Mouse (Mus musculus): Measurements from ENCODE around the gene Gins1. TPM values are rescaled to one million over a fixed set of nuclear protein-coding genes. Genes with fewer than 3 reads are reported as not detected.
"Not testable (repeated sequence)": the region's sequence is repeated elsewhere in the genome, so short reads cannot be mapped to it uniquely, and the experiment has no call there.

Gene Gins1
- polyA plus RNA-seq, 1 experiment from 2014 or later = 30.0 TPM

GRCm38 (mm10) chr2:150902347-150902746 lies 2.9 kb upstream of the Gins1 start:
- 84% methylated on average over 8 of the region's 8 CpGs for WGBS
- Histone ChIP-seq H3K27me3 (replicated peaks; ENCODE audit: control insufficient read depth, insufficient read depth, low read length) (no peaks in the 10 kb centered on the region), H3K4me1 (ENCODE audit: control insufficient read depth, insufficient read depth, low read length) (peaks cover 15% of the 10 kb centered on the region), H3K9ac (ENCODE audit: low read depth, low read length) (no peak overlapping the region), H3K4me2 (ENCODE audit: low read depth, low read length) (no peak overlapping the region), H3K36me3 (ENCODE audit: control insufficient read depth, insufficient read depth, low read length) (no peaks in the 10 kb centered on the region), H3K4me3 (ENCODE audit: low read depth, low read length) (no peak overlapping the region), H3K27ac (replicated peaks; ENCODE audit: low read depth, low read length) (no peak overlapping the region), H3K9me3 (ENCODE audit: control insufficient read depth, low read length) (no peaks in the 10 kb centered on the region)
- no peak for DNase-seq (ENCODE audit: low spot score)
- no peak for ATAC-seq (ENCODE audit: low read depth)

DNA sequence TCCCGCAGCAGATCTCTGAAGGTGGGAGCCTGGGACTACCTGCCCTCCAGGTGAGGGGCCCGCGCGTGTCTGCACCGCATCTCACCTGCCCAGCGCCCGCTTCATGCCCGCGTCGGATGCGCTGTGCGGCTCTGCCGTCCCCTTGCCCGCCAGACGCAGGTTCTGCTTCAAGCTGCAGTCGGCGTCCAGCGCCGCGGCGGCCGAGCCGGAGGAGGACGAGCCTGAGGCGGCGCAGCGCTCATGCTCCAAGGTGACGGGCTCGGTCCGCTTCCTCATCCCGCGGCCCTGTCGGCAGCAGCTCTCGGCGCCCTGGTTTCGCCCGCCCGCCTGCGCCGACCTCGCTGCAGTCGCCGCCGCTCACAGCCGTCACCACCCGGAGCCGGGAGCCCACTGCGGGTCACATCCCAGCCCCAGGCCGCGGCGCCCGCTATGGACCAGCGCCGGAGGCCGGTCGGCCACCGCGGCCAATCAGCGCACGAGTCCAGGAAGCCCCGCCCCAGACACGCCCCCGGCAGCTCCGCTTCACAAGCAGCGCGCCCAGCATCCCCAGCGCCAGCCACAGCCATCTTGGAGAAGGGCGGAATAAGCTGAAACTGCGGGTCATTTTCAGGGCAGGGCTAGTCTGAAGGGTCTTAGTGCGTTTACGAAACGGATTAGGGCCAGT lies 796 bp upstream of the Gins1 start, which contains the start of gene Abhd12:
Abhd12 (minus strand) TSS at position 470 of the 664 bp plus-strand sequence.
- peak; percentile 98 for DNase-seq (ENCODE audit: low spot score)
- H3K9me3 ChIP-seq (ENCODE audit: control insufficient read depth, low read length) = no peaks in the 10 kb centered on the region
- peaks cover 15% of the 10 kb centered on the region for H3K4me1 ChIP-seq (ENCODE audit: control insufficient read depth, insufficient read depth, low read length)
- 0% methylated on average over 38 of the region's 72 CpGs for WGBS
- H3K9ac ChIP-seq (ENCODE audit: low read depth, low read length) = peak within 1 kb of the TSS; percentile 87
- peak within 1 kb of the TSS; percentile 82 for H3K4me2 ChIP-seq (ENCODE audit: low read depth, low read length)
- peak within 1 kb of the TSS; percentile 84 for H3K4me3 ChIP-seq (ENCODE audit: low read depth, low read length)
- peak within 1 kb of the TSS; percentile 84 for H3K27ac ChIP-seq (replicated peaks; ENCODE audit: low read depth, low read length)
- H3K36me3 ChIP-seq (ENCODE audit: control insufficient read depth, insufficient read depth, low read length) = no peaks in the 10 kb centered on the region
- no peaks in the 10 kb centered on the region for H3K27me3 ChIP-seq (replicated peaks; ENCODE audit: control insufficient read depth, insufficient read depth, low read length)
- ATAC-seq (ENCODE audit: low read depth) = peak; percentile 98

DNA sequence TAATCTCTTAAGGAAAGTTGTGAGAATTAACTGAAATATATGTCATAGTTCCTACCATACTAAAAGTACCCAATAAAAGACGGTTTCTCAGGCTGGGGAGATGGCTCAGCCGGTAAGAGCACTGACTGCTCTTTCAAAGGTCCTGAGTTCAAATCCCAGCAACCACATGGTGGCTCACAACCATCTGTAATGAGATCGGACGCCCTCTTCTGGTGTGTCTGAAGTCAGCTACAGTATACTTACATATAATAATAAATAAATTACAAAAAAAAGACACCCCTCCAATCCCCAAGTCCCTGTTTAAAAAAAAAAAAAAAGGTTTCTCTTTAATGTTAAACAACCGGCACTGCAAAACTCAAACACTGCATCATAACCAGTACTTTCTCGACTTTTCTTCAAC lies 3.7 kb downstream of the Gins1 start:
- not testable (repeated sequence) for H3K4me1 ChIP-seq (ENCODE audit: control insufficient read depth, insufficient read depth, low read length); H3K36me3 ChIP-seq (ENCODE audit: control insufficient read depth, insufficient read depth, low read length); ATAC-seq (ENCODE audit: low read depth); DNase-seq (ENCODE audit: low spot score); H3K27me3 ChIP-seq (replicated peaks; ENCODE audit: control insufficient read depth, insufficient read depth, low read length); H3K9ac ChIP-seq (ENCODE audit: low read depth, low read length); H3K9me3 ChIP-seq (ENCODE audit: control insufficient read depth, low read length); H3K27ac ChIP-seq (replicated peaks; ENCODE audit: low read depth, low read length)
- Histone ChIP-seq H3K4me2 (ENCODE audit: low read depth, low read length) (peak overlapping the region; percentile 78), H3K4me3 (ENCODE audit: low read depth, low read length) (peak overlapping the region; percentile 70)
- WGBS = 43% methylated on average over 6 of the region's 6 CpGs

DNA sequence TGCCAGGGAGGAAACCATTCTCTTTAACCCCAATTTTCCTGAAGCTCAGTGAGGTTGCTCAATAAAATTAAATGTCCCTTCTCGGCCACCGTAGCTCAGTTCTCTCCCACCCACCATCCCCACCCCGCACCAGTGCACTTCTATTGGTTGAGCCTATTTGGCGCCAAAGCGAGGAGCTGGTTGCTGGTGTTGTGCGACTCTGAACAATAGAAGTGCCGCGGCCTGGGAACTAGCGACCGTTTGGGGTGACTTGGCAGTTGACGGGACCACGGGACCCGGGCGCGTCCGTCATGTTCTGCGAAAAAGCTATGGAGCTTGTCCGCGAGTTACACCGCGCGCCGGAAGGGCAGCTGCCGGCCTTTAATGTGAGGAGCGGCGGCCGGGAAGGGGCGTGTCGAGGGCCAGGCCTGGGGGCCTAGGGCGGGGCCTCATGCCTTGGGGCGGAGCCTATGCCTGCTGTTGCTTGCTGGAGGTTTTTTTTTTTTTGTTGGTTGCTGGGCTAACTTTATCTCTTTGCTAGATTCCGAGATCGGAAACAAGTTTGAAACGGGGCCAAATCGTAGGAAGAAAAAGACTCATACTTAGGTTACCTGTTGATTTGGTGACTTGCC lies 4.3 kb downstream of the Gins1 start:
- DNase-seq (ENCODE audit: low spot score) (peak; percentile 98), ATAC-seq (ENCODE audit: low read depth) (peak; percentile 93)
- Histone ChIP-seq H3K4me2 (ENCODE audit: low read depth, low read length) (peak overlapping the region; percentile 78), H3K4me1 (ENCODE audit: control insufficient read depth, insufficient read depth, low read length) (no peaks in the 10 kb centered on the region), H3K9me3 (ENCODE audit: control insufficient read depth, low read length) (no peaks in the 10 kb centered on the region), H3K4me3 (ENCODE audit: low read depth, low read length) (peak overlapping the region; percentile 70), H3K27me3 (replicated peaks; ENCODE audit: control insufficient read depth, insufficient read depth, low read length) (no peaks in the 10 kb centered on the region), H3K27ac (replicated peaks; ENCODE audit: low read depth, low read length) (peak overlapping the region; percentile 84), H3K9ac (ENCODE audit: low read depth, low read length) (peak overlapping the region; percentile 75), H3K36me3 (ENCODE audit: control insufficient read depth, insufficient read depth, low read length) (no peaks in the 10 kb centered on the region; the same call in 1 of the 2 replicates)
- whole genome bisulfite sequencing = 0% methylated on average over 35 of the region's 35 CpGs

DNA sequence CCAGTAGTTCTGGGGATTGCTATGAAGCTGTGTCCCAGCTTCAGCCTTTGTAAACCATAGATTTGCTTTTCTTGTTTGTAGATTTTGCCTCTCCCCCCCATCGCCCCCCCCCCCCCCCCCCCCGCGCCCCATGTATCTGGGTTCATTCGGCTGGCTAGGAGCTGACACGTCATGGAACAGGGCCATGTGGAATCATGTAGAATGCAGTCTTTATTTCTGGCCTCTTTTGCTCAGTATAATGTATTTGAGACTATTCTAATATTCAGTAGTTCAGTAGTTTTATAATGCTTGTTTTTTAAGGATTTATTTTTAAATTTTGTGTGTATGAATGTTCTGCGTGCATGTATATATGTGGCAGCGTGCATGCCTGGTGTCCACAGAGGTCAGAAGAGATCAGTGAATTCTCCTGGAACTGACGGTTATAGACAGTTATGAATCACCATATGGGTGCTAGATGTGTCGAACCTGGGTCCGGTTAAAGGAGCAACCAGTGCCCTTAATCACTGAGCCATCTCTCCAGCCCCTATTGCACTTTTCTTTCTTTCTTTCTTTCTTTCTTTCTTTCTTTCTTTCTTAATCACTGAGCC lies 5.2 kb downstream of the Gins1 start:
- 33% methylated on average over 8 of the region's 10 CpGs for WGBS
- Histone ChIP-seq H3K27me3 (replicated peaks; ENCODE audit: control insufficient read depth, insufficient read depth, low read length) (no peaks in the 10 kb centered on the region), H3K4me3 (ENCODE audit: low read depth, low read length) (peak overlapping the region; percentile 70), H3K36me3 (ENCODE audit: control insufficient read depth, insufficient read depth, low read length) (peaks cover 3% of the 10 kb centered on the region; the same call in 1 of the 2 replicates), H3K27ac (replicated peaks; ENCODE audit: low read depth, low read length) (peak overlapping the region; percentile 84), H3K4me2 (ENCODE audit: low read depth, low read length) (peak overlapping the region; percentile 78), H3K9ac (ENCODE audit: low read depth, low read length) (peak overlapping the region; percentile 75), H3K9me3 (ENCODE audit: control insufficient read depth, low read length) (no peaks in the 10 kb centered on the region), H3K4me1 (ENCODE audit: control insufficient read depth, insufficient read depth, low read length) (no peaks in the 10 kb centered on the region)
- no peak for DNase-seq (ENCODE audit: low spot score)
- ATAC-seq (ENCODE audit: low read depth) = no peak

DNA sequence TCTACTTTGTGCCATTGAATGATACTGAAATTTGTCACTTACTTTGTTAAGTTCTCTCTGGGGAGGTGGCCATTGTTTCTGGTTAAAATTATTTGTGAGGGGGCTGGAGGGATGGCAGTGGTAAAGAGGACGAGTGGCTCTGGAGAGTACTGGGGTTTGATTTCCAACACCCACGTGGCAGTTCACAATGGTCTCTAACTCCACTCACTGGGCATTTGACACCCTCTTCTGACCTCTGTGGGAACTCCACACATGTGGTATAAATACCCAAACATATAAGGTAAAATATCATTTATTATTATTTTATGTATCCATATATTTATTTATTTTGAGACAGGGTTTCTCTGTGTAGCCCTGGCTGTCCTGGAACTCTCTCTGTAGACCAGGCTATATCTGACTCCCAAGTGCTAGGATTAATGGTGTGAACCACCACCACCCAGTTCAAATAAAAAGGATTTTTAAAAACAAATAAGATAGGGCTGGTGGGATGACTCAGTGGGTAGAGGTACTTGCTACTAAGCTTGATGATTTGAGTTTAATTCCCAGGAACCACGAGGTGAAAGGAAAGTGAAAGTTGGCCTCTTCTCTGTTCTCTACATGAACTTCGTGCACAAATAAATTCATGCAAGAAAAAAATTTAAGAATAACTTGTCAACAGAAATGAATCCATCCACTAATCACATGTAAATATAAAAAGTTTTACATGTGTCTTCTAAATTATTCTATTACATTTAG lies 9.7 kb downstream of the Gins1 start:
- Histone ChIP-seq H3K27me3 (replicated peaks; ENCODE audit: control insufficient read depth, insufficient read depth, low read length) (no peaks in the 10 kb centered on the region), H3K9me3 (ENCODE audit: control insufficient read depth, low read length) (no peaks in the 10 kb centered on the region), H3K27ac (replicated peaks; ENCODE audit: low read depth, low read length) (no peak overlapping the region), H3K4me3 (ENCODE audit: low read depth, low read length) (no peak overlapping the region), H3K4me1 (ENCODE audit: control insufficient read depth, insufficient read depth, low read length) (no peaks in the 10 kb centered on the region), H3K36me3 (ENCODE audit: control insufficient read depth, insufficient read depth, low read length) (peaks cover 29% of the 10 kb centered on the region), H3K4me2 (ENCODE audit: low read depth, low read length) (no peak overlapping the region), H3K9ac (ENCODE audit: low read depth, low read length) (no peak overlapping the region)
- DNase-seq (ENCODE audit: low spot score) (no peak), ATAC-seq (ENCODE audit: low read depth) (no peak)
- WGBS = 82% methylated on average over 4 of the region's 4 CpGs

GRCm38 (mm10) chr2:150915786-150916185 lies 10.6 kb downstream of the Gins1 start:
- no peak overlapping the region for H3K9ac ChIP-seq (ENCODE audit: low read depth, low read length)
- H3K27ac ChIP-seq (replicated peaks; ENCODE audit: low read depth, low read length) = no peak overlapping the region
- no peaks in the 10 kb centered on the region for H3K9me3 ChIP-seq (ENCODE audit: control insufficient read depth, low read length)
- no peaks in the 10 kb centered on the region for H3K27me3 ChIP-seq (replicated peaks; ENCODE audit: control insufficient read depth, insufficient read depth, low read length)
- H3K4me3 ChIP-seq (ENCODE audit: low read depth, low read length) = no peak overlapping the region
- no peak for ATAC-seq (ENCODE audit: low read depth)
- no peak overlapping the region for H3K4me2 ChIP-seq (ENCODE audit: low read depth, low read length)
- peaks cover 33% of the 10 kb centered on the region for H3K36me3 ChIP-seq (ENCODE audit: control insufficient read depth, insufficient read depth, low read length)
- 88% methylated on average over 5 of the region's 5 CpGs for WGBS
- H3K4me1 ChIP-seq (ENCODE audit: control insufficient read depth, insufficient read depth, low read length) = no peaks in the 10 kb centered on the region
- DNase-seq (ENCODE audit: low spot score) = no peak

GRCm38 (mm10) chr2:150918720-150919119 lies 13.5 kb downstream of the Gins1 start:
- H3K36me3 ChIP-seq (ENCODE audit: control insufficient read depth, insufficient read depth, low read length) = peaks cover 41% of the 10 kb centered on the region
- DNase-seq (ENCODE audit: low spot score) = no peak
- WGBS = 100% methylated on average over 3 of the region's 3 CpGs

More at GRCm38 (mm10) chr2:150918720-150919119, 13.5 kb downstream of the Gins1 start:
- H3K27me3 ChIP-seq (replicated peaks; ENCODE audit: control insufficient read depth, insufficient read depth, low read length) = no peaks in the 10 kb centered on the region
- no peaks in the 10 kb centered on the region for H3K4me1 ChIP-seq (ENCODE audit: control insufficient read depth, insufficient read depth, low read length)
- H3K4me3 ChIP-seq (ENCODE audit: low read depth, low read length) = no peak overlapping the region
- H3K27ac ChIP-seq (replicated peaks; ENCODE audit: low read depth, low read length) = no peak overlapping the region
- H3K9me3 ChIP-seq (ENCODE audit: control insufficient read depth, low read length) = no peaks in the 10 kb centered on the region
- ATAC-seq (ENCODE audit: low read depth) = no peak
- H3K4me2 ChIP-seq (ENCODE audit: low read depth, low read length) = no peak overlapping the region
- H3K9ac ChIP-seq (ENCODE audit: low read depth, low read length) = no peak overlapping the region

All from embryonic facial prominence, embryonic 14.5 days (tissue).